Mouse (Mus musculus): ENCODE data around the gene Zfp715.

GRCm38 (mm10) chr7:43282459-43282858 is 30.6 kb downstream of the Zfp715 start:
- TF ChIP-seq CTCF (IDR thresholded peaks at IDR 0.05; ENCODE audit: low read depth) (no peak), EP300 (IDR thresholded peaks at IDR 0.05; ENCODE audit: low read depth) (no peak)

Measured in liver, postnatal 0 days (tissue).